Mouse (Mus musculus) CH12.LX (cell line): ENCODE data around the gene Jmy.

Experiments
- CTCF ChIP-seq, 2 experiments: IDR thresholded peaks in 1 of 2; conservative IDR thresholded peaks in 1 of 2; 2 replicates each; pipeline ENCODE4 v1.5.1; 2011 to 2012; ENCODE audit warnings: low read depth in 2 of 2, low read length in 2 of 2, improper control_type of control experiment in 1 of 2, inconsistent platforms in 1 of 2, mild to moderate bottlenecking in 1 of 2, moderate library complexity in 1 of 2
- E2F4 ChIP-seq: IDR thresholded peaks from 2 replicates; pipeline ENCODE4 v1.6.1; 2011; ENCODE audit warnings: low read depth, low read length, improper control_type of control experiment; ENCODE audit not compliant: insufficient replicate concordance
- HCFC1 ChIP-seq: IDR thresholded peaks from 2 replicates; pipeline ENCODE4 v1.6.1; 2012; ENCODE audit warnings: low read depth, mild to moderate bottlenecking, inconsistent platforms, low read length, improper control_type of control experiment
- MXI1 ChIP-seq: IDR thresholded peaks from 2 replicates; pipeline ENCODE4 v1.6.1; 2011; ENCODE audit warnings: mild to moderate bottlenecking, low read depth, low read length, improper control_type of control experiment
- MYC ChIP-seq: IDR thresholded peaks from 2 replicates; pipeline ENCODE4 v1.6.1; 2011; ENCODE audit warnings: low read depth, mild to moderate bottlenecking, improper control_type of control experiment, low read length
- POLR2A ChIP-seq: IDR thresholded peaks from 2 replicates; pipeline ENCODE4 v1.6.1; 2011; ENCODE audit warnings: low read depth, mild to moderate bottlenecking, improper control_type of control experiment, low read length
- POLR2AphosphoS2 ChIP-seq: IDR thresholded peaks from 2 replicates; pipeline ENCODE4 v1.6.1; 2011; ENCODE audit warnings: low read depth, low read length, improper control_type of control experiment
- RAD21 ChIP-seq: IDR thresholded peaks from 2 replicates; pipeline ENCODE4 v1.6.1; 2011; ENCODE audit warnings: low read depth, mild to moderate bottlenecking, low read length, improper control_type of control experiment, moderate library complexity
- RCOR1 ChIP-seq: conservative IDR thresholded peaks from 2 replicates; pipeline ENCODE4 v1.6.1; 2012; ENCODE audit warnings: low read depth, mild to moderate bottlenecking, inconsistent platforms, low read length, improper control_type of control experiment
- ZC3H11A ChIP-seq: IDR thresholded peaks from 2 replicates; pipeline ENCODE4 v1.6.1; 2012; ENCODE audit warnings: low read depth, mild to moderate bottlenecking, inconsistent platforms, low read length, improper control_type of control experiment
- ZKSCAN1 ChIP-seq: IDR thresholded peaks from 2 replicates; pipeline ENCODE4 v1.6.1; 2012; ENCODE audit warnings: low read depth, inconsistent platforms, low read length, improper control_type of control experiment, borderline replicate concordance
- ZNF384 ChIP-seq: IDR thresholded peaks from 2 replicates; pipeline ENCODE4 v1.6.1; 2012; ENCODE audit warnings: low read depth, low read length, improper control_type of control experiment, inconsistent platforms

DNA sequence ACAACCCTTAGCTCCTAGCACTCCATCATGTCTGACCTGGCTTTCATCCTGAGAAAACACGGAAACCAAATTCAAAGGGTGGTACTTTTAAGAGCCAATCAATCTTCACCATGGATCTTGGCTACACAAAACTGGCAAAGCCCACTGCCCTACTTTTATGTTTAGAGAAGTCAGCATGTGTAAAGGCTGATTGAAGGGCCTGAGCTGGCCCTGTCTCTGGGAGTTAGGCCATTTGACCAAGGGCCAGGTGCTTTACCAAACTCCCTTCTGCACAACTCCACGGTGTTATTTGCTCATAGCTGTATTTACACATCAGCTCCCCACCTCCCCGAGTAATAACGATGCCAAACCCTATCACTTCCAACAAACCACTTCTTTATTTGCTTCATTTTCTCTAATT lies 39.7 kb upstream of the Jmy start:
- no peak for TF ChIP-seq POLR2A
- TF ChIP-seq CTCF (conservative IDR thresholded peaks at IDR 0.05 in 1 of 2, IDR thresholded peaks at IDR 0.05 in 1 of 2; ENCODE audit: low read depth in 2 of 2, low read length in 2 of 2) = no peak
- TF ChIP-seq MXI1 = no peak
- TF ChIP-seq MYC = no peak
- TF ChIP-seq ZNF384 = no peak
- no peak for TF ChIP-seq POLR2AphosphoS2
- TF ChIP-seq RAD21 = no peak
- no peak for TF ChIP-seq HCFC1
- TF ChIP-seq RCOR1 = no peak
- TF ChIP-seq ZKSCAN1 = no peak
- no peak for TF ChIP-seq ZC3H11A
- TF ChIP-seq E2F4 = no peak
